Mouse (Mus musculus): ENCODE results near the gene 1700012B09Rik. TPM values are rescaled to one million over a fixed set of nuclear protein-coding genes. Genes with fewer than 3 reads are reported as not detected.

Gene 1700012B09Rik
- polyA plus RNA-seq (2015; fragmentation: Nextera tagmentation; extraction: Ambion mirVana): not detected in 2 replicates

- H3K4me2 ChIP-seq: no peak within 1 kb of the TSS
- no peak within 1 kb of the TSS for H3K9ac ChIP-seq
- no peaks in the 10 kb centered on the region for H3K9me3 ChIP-seq (replicated peaks)
- H3K4me3 ChIP-seq (replicated peaks): no peak within 1 kb of the TSS
- no peak within 1 kb of the TSS for H3K27ac ChIP-seq
- H3K36me3 ChIP-seq: no peaks in the 10 kb centered on the region
- WGBS (ENCODE audit: insufficient replicate concordance): 27% methylated on average over 23 of the region's 23 CpGs
- ATAC-seq (ENCODE audit: low read depth): no peak
- no peak for DNase-seq
- no peaks in the 10 kb centered on the region for H3K4me1 ChIP-seq (replicated peaks)
- peaks cover 31% of the 10 kb centered on the region for H3K27me3 ChIP-seq
Measured at GRCm38 (mm10) chr9:14770803-14771471, at the start of gene 1700012B09Rik. 1700012B09Rik (minus strand) TSS chr9:14771030.

GRCm38 (mm10) chr9:14810111-14810510 is 39.3 kb upstream of the 1700012B09Rik start:
- 81% methylated on average over 5 of the region's 5 CpGs for WGBS (ENCODE audit: insufficient replicate concordance)
- H3K36me3 ChIP-seq: peaks cover 87% of the 10 kb centered on the region
- no peaks in the 10 kb centered on the region for H3K9me3 ChIP-seq (replicated peaks)
- no peak overlapping the region for H3K4me2 ChIP-seq
- H3K27me3 ChIP-seq: no peaks in the 10 kb centered on the region
- no peak overlapping the region for H3K9ac ChIP-seq
- no peak overlapping the region for H3K4me3 ChIP-seq (replicated peaks)
- no peak for ATAC-seq (ENCODE audit: low read depth)
- H3K4me1 ChIP-seq (replicated peaks): no peaks in the 10 kb centered on the region
- no peak overlapping the region for H3K27ac ChIP-seq
- no peak for DNase-seq

- DNase-seq (no peak), ATAC-seq (ENCODE audit: low read depth) (no peak)
- 79% methylated on average over 1 of the region's 1 CpGs for WGBS (ENCODE audit: insufficient replicate concordance)
- H3K36me3 ChIP-seq: peaks cover 83% of the 10 kb centered on the region
- H3K9me3 ChIP-seq (replicated peaks): no peaks in the 10 kb centered on the region
- no peak overlapping the region for H3K4me2 ChIP-seq
- H3K4me3 ChIP-seq (replicated peaks): no peak overlapping the region
- no peaks in the 10 kb centered on the region for H3K4me1 ChIP-seq (replicated peaks)
- H3K27ac ChIP-seq: no peak overlapping the region
- H3K9ac ChIP-seq: no peak overlapping the region
- H3K27me3 ChIP-seq: no peaks in the 10 kb centered on the region
Measured at GRCm38 (mm10) chr9:14806786-14807185, 36.0 kb upstream of the 1700012B09Rik start.

DNA sequence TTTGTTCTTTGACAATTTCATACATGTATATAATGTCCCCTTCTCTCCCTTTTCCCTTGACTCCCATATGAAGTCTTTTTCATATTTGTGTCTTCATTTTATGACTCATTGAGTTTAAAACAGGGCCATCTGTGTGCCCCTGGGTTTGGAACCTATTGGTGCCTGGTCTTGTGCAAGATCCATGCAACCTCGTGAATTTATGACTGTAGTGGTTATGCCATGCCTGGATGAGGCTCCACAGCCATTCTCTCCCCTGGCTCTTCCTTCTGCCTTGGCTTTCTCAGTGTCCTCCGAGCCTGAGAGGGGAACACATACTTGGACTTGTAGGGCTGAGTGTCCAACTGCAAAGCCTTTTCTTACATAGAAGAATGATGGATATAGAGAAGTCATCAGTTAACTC is 34.9 kb upstream of the 1700012B09Rik start:
- Histone ChIP-seq H3K27me3 (no peaks in the 10 kb centered on the region), H3K4me3 (replicated peaks) (no peak overlapping the region), H3K36me3 (peaks cover 85% of the 10 kb centered on the region), H3K27ac (no peak overlapping the region), H3K4me2 (no peak overlapping the region), H3K9ac (no peak overlapping the region), H3K4me1 (replicated peaks) (no peaks in the 10 kb centered on the region), H3K9me3 (replicated peaks) (no peaks in the 10 kb centered on the region)
- DNase-seq (no peak), ATAC-seq (ENCODE audit: low read depth) (no peak)
- 71% methylated on average over 2 of the region's 2 CpGs for WGBS (ENCODE audit: insufficient replicate concordance)

GRCm38 (mm10) chr9:14787356-14787755 is 16.5 kb upstream of the 1700012B09Rik start:
- Histone ChIP-seq H3K36me3 (peaks cover 63% of the 10 kb centered on the region), H3K27me3 (no peaks in the 10 kb centered on the region), H3K4me2 (no peak overlapping the region), H3K4me1 (replicated peaks) (peaks cover 28% of the 10 kb centered on the region), H3K9ac (peak overlapping the region; percentile 17; the same call in 1 of the 2 replicates), H3K9me3 (replicated peaks) (no peaks in the 10 kb centered on the region), H3K27ac (no peak overlapping the region), H3K4me3 (replicated peaks) (no peak overlapping the region)
- ATAC-seq (ENCODE audit: low read depth) (no peak), DNase-seq (no peak)
- 81% methylated on average over 6 of the region's 6 CpGs for WGBS (ENCODE audit: insufficient replicate concordance)

GRCm38 (mm10) chr9:14784039-14785002 is 13.5 kb upstream of the 1700012B09Rik start, which contains the start of the genes Mre11a and Ankrd49:
Mre11a (plus strand) TSS chr9:14784654.
Ankrd49 (minus strand) TSS chr9:14784856.
- Histone ChIP-seq H3K36me3 (peaks cover 63% of the 10 kb centered on the region), H3K9me3 (replicated peaks) (no peaks in the 10 kb centered on the region), H3K4me1 (replicated peaks) (peaks cover 31% of the 10 kb centered on the region), H3K27ac (peak within 1 kb of the TSS; percentile 86), H3K4me3 (replicated peaks) (peak within 1 kb of the TSS; percentile 79), H3K9ac (peak within 1 kb of the TSS; percentile 88), H3K4me2 (peak within 1 kb of the TSS; percentile 87), H3K27me3 (no peaks in the 10 kb centered on the region)
- ATAC-seq (ENCODE audit: low read depth): peak; percentile 98
- under 1% methylated on average over 62 of the region's 62 CpGs for WGBS (ENCODE audit: insufficient replicate concordance)
- peak; percentile 90 for DNase-seq

DNA sequence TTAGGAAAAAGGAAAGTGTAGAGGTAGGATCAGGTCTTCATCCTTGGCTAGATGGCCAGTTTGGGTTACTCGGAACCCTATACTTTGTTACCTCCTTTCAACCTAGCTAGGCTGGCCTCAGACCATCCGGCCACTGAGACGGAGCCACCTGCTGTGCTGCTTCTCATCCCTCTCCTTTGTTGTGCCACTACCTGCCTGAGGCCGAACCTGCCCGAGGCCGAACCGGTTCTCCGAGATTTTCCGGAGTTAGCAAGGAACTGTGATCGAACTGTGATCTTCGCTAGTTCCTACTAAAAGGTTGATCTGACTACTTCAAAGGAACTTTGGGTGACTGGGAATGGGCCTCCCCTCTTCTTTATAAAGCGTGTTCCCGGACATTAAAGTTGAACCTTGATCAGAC is 7.5 kb upstream of the 1700012B09Rik start:
- Histone ChIP-seq H3K27ac (no peak overlapping the region), H3K9me3 (replicated peaks) (no peaks in the 10 kb centered on the region), H3K4me1 (replicated peaks) (peaks cover 4% of the 10 kb centered on the region; the same call in 1 of the 2 replicates), H3K4me2 (no peak overlapping the region), H3K9ac (no peak overlapping the region), H3K27me3 (no peaks in the 10 kb centered on the region), H3K36me3 (peaks cover 31% of the 10 kb centered on the region), H3K4me3 (replicated peaks) (no peak overlapping the region)
- 59% methylated on average over 13 of the region's 13 CpGs for WGBS (ENCODE audit: insufficient replicate concordance)
- DNase-seq (no peak), ATAC-seq (ENCODE audit: low read depth) (no peak)

DNA sequence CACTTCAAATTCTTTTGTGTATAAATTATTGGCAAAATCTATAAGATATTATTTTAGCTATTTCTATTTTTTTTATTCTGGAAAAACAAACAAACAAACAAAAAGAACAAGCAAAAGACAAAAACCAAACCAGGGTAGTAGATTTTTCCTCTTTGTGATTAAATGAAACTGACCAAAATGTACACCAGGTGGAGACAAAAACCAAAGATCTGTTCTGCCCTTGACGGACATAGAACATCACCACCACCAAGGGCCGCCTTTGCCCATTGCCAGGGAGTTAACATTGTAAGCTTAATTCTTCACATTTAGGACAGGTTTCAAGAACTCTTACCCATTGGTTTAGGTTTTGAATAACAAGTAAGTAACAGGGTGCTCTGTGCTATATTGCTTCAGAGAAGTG is 3.0 kb upstream of the 1700012B09Rik start:
- no peak overlapping the region for H3K4me2 ChIP-seq
- no peak overlapping the region for H3K4me3 ChIP-seq (replicated peaks)
- WGBS (ENCODE audit: insufficient replicate concordance): 35% methylated on average over 2 of the region's 2 CpGs
- H3K36me3 ChIP-seq: no peaks in the 10 kb centered on the region
- H3K4me1 ChIP-seq (replicated peaks): no peaks in the 10 kb centered on the region
- H3K9ac ChIP-seq: no peak overlapping the region
- DNase-seq: no peak
- H3K9me3 ChIP-seq (replicated peaks): no peaks in the 10 kb centered on the region
- no peak overlapping the region for H3K27ac ChIP-seq
- no peak for ATAC-seq (ENCODE audit: low read depth)
- peaks cover 26% of the 10 kb centered on the region for H3K27me3 ChIP-seq

GRCm38 (mm10) chr9:14772074-14772473 is 1.2 kb upstream of the 1700012B09Rik start:
- Histone ChIP-seq H3K36me3 (no peaks in the 10 kb centered on the region), H3K27ac (no peak overlapping the region), H3K4me3 (replicated peaks) (no peak overlapping the region), H3K4me2 (no peak overlapping the region), H3K27me3 (peaks cover 31% of the 10 kb centered on the region), H3K9ac (no peak overlapping the region), H3K4me1 (replicated peaks) (no peaks in the 10 kb centered on the region), H3K9me3 (replicated peaks) (no peaks in the 10 kb centered on the region)
- DNase-seq: no peak
- no peak for ATAC-seq (ENCODE audit: low read depth)
- WGBS (ENCODE audit: insufficient replicate concordance): 67% methylated on average over 2 of the region's 2 CpGs

- Histone ChIP-seq H3K9me3 (replicated peaks) (no peaks in the 10 kb centered on the region), H3K27me3 (peaks cover 31% of the 10 kb centered on the region), H3K36me3 (no peaks in the 10 kb centered on the region), H3K9ac (no peak overlapping the region), H3K27ac (no peak overlapping the region), H3K4me1 (replicated peaks) (no peaks in the 10 kb centered on the region), H3K4me3 (replicated peaks) (no peak overlapping the region), H3K4me2 (no peak overlapping the region)
- no peak for ATAC-seq (ENCODE audit: low read depth)
- 60% methylated on average over 6 of the region's 6 CpGs for WGBS (ENCODE audit: insufficient replicate concordance)
- DNase-seq: no peak
Measured at GRCm38 (mm10) chr9:14769811-14770210, 1.0 kb downstream of the 1700012B09Rik start.

GRCm38 (mm10) chr9:14764765-14765164 is 6.1 kb downstream of the 1700012B09Rik start:
- no peak for ATAC-seq (ENCODE audit: low read depth)
- 18% methylated on average over 7 of the region's 7 CpGs for WGBS (ENCODE audit: insufficient replicate concordance)
- no peak overlapping the region for H3K27ac ChIP-seq
- H3K4me1 ChIP-seq (replicated peaks): no peaks in the 10 kb centered on the region
- H3K4me2 ChIP-seq: no peak overlapping the region
- no peak for DNase-seq
- H3K27me3 ChIP-seq: peaks cover 17% of the 10 kb centered on the region
- no peaks in the 10 kb centered on the region for H3K9me3 ChIP-seq (replicated peaks)
- H3K4me3 ChIP-seq (replicated peaks): no peak overlapping the region
- no peaks in the 10 kb centered on the region for H3K36me3 ChIP-seq
- H3K9ac ChIP-seq: no peak overlapping the region
